Mouse (Mus musculus) megakaryocyte progenitor cell, adult 5-6 weeks (primary cell): Measurements from ENCODE around the gene Wwox. TPM values are rescaled to one million over a fixed set of nuclear protein-coding genes. Genes with fewer than 3 reads are reported as not detected.

Experiments
- ATAC-seq: replicated peaks from 2 replicates; pipeline ENCODE4 v1.8.0; 2016; ENCODE audit warnings: mild to moderate bottlenecking, moderate TSS enrichment, inconsistent platforms; ENCODE audit not compliant: poor library complexity
- total RNA-seq, 2 experiments: library from RNA; stranded (forward) in 1 of 2; stranded (reverse) in 1 of 2; fragments of 157-497, 149-512 nt in 1 of 2; fragments of 200-1000 nt in 1 of 2; gene quantifications; 2 replicates each; pipeline versions ENCODE4 v1.2.3 to v1.2.4; 2015 to 2017

The Wwox gene
- total RNA-seq, 2 experiments from 2014 or later: 11.2 to 11.3 TPM

DNA sequence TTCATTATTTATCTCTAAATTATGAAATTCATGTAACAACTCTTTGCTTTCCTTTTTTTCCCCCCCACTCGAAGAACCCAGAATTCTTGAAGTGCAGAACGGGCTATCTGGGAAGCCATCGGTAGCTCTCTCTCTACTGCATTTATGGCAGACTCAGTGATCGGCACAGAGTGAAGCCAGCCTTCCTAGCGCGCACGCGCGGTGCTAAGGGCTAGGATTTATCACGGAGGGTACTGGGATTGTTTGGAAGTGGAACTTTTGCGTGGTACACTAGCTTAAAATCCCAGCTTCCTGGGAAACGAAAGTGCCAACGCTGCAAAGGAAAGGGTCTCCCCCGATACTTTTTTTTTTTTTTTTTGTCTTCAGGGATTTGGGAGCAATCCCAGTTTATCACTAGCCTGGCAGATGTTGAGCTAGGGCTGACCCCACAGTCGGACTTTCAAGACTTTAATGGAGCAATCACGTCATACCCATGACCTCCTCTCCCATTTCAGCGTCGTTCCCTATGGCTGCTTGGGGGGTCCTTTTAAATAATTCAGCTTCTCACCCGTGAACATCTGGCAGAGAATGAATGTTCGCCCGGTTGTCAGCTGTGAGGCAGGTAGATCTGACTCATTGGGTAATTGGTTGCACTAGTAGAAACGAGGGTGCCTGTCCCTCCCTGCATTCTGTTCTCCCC lies 810.4 kb downstream of the Wwox start:
- ATAC-seq: no peak

DNA sequence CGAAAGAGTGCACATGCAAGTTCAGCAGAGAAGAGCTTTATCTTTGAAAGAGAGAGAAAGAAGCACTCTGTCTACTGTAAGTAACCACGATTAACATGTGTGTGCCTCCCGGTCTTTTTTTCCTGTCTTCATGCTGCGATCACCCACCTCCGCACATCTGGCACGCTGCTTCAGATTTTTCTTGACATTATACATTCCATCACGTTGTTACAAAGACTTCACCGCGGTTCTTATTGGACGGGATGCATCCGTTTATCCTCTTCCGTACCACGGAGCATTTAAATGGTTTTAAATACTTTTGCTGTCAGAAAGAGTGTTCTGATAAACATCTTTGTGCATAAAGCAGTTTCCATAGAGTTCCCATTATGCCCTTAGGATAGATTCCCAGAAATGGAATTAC lies 816.1 kb downstream of the Wwox start:
- no peak for ATAC-seq

DNA sequence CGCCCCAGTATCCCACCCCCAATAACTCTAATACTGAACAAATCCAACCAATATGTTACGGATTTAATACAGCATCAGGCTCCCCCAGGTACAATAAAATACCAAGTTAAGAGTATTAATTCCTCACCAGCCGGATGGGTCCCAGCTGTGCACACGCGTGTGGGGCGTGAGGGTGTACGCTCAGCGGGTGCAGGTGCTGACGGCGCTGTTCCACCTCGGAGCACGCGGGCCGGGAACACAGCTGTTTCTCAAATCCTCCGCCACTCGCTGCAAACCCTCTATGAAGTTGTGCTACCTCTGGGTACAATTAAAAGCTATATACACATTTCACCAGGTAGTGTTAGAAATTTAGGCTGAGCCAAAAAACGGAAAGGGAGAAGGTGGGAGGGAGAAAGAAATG lies 818.0 kb downstream of the Wwox start:
- ATAC-seq: no peak

DNA sequence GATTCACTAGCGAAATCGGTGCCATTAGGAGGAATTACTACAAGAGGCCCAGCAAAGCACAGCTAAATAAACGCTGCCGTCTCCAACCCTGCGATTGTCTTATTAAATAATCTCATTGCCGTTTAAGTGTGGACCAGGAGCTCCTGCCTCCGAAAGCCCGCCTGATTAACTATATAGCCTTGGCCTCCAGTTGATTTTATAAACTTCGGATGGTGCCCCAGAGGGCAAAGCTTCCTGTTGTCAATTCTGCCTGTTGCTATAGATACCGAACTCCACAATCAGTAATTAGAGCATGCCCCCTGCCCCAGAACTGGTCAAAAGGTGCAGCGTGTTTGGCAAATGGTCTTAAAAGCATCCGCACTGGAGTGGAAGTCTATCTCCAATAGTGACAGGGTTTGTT lies 820.4 kb downstream of the Wwox start:
- no peak for ATAC-seq

DNA sequence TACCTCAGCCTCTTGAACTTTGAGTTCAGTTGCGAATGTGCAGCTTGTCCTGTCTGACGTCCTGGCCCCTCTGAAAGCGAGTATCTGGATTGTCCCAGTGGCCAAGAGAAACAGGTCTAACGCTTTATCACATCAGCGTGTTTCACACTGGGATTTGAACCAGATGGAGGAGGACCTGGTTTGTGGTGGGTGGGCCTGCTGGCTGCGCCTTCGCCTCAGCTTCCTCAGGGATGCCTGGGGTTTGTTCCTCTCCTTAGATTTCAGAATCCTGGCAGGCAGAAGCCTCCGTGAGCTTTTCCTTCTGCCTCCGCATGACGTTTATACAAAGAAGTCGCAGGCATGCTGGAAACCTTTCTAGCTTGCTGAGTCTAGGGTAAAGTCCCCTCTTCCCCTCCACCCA lies 827.7 kb downstream of the Wwox start:
- no peak for ATAC-seq

DNA sequence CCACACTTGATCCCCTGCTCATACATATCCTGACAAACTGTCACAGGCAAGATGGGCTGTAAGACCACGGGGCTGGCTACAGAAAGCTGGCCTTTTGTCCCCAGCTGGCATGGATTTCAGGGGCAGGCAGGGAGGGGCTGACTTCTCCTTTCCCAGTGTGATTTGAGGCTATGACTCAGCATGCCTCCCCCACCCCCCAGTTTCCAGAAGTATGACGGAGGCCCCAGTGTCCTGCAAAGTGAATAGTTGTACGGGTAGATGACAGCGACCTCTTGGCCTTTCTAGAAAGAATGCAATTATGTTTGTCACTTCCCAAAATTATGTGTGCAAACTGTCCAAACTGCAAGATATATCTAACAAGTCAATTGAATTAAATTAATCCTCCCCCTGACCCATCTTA lies 830.1 kb downstream of the Wwox start:
- ATAC-seq: peak; percentile 93

DNA sequence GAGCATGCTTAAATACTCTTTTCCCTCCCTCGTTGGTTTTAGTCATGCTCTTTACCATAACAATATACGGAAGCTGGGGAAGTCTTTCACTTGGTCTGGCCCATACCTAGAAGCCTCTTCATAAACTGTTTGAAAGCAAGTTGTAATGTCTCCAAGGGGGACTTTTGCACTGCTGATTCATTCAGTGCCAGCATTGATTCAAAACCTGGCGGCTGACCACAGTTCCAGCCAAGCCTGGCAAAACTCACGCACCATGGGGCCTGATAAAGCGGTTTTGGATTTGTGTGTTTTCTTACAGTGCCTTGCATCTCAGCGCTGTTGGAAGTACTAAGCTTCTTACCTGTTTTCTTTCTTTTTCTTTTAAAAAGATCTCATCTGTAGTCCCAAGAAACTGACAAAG lies 834.5 kb downstream of the Wwox start:
- no peak for ATAC-seq

DNA sequence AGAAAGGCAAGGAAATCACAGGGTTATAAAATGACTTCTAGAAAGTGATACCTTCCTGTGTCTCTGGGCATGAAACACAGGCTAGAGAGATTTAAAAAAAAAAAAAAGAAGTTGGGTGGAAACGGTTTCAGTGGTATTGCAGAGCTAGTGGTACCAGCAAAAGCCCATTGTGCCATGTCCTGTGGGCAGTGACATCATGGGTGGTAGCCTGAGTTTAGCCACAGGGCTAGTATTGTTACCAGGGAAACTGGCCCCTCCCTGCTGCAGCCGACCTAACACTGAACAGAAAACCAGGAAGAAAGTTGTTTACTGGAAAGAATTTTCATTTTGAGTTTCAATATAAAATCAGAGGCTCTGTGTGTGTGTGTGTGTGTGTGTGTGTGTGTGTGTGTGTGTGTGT lies 836.8 kb downstream of the Wwox start:
- ATAC-seq: peak; percentile 100

DNA sequence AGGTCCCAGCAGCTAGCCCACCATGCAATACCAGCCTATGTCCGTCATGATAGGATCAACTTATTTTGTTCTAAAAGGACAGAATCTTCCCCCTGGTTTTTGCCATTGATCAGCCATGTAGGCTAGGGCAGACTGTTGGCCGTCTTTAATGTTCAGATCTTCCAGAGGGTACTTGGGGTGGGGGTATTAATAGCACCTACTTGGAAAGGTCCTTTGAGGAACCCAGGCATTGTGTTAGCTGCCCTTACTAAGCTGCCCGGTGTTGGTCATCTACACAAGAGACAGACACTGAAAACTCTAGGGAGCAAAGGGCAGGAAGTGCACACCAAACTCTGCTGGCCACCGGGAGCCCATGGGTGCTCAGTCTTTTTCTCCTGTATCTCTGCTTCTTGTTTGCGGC lies 838.8 kb downstream of the Wwox start:
- no peak for ATAC-seq

DNA sequence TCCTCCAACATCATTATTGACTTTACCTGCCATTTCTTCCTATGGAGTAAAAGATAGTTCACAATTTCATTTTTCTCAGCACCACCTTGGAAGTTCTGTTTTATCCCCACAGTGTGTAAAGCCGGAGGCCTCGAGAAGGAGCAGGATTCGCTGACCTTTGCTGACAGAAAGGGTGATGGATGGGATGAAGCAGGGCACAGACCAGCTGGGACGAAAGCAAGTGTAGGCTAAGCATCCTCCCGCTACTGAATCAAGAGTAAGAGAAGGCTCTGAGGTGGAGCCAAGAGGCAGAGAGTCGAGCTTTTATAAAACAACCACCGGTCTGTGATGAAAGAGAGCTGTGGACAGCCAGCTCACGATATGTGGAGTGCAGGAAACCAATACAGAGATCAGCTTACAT lies 850.8 kb downstream of the Wwox start:
- no peak for ATAC-seq

DNA sequence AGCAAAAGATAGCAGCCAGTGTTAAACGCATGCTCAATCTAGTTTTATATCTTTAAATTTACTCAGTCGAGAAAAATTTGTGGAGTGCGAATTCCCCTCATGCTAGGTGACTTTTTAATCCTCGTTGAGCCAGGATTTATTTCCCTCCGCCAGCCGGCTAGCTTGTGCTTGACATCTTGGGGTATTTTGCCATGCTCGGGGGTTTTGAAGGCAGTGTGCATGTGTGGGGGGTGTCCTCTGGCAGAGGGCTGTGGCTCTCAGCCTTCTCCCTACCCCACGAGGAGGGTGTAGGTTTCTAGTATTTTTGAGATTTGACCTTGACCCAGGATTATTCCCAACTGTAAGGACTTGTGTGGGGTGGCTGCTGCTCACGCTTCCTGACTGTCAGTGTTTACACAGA lies 857.3 kb downstream of the Wwox start:
- no peak for ATAC-seq

DNA sequence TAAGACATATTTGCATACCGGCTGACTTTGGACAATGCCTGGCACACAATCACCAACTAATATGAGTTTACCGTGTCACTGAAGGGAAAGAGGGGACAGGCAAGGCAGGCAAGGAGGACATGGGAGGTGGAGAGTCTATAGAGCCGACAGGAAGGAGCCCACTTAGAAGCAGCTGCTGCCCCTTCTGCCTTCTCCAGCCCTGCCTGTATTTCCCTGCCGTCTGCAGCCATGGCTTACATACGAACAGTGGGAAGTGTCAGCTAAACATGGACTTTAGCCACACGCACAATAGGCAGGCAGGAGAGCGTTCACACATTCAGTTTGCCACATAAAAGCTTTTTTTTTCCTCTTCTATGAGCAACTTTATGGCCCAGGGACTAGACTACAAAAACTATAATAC lies 863.0 kb downstream of the Wwox start:
- no peak for ATAC-seq

DNA sequence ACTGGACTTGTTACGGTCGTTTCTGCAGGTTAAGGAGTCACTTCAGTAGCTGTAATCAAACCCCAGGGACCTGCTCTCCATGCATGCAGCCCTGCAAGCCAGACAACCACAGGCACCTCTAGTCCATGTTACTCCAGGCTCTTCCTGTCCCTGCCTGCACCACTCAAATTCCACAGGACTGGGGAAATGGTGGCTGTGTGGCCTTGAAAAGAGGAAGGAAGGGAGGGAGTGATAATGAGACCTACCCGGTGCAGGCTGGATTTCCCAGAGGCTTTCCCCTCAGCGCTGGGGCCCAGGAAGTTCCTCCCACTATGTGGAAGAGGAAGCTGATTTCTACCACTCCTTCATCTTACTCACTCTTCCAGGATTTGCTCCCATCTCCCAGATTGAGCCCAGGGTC lies 868.0 kb downstream of the Wwox start:
- ATAC-seq: peak; percentile 94

DNA sequence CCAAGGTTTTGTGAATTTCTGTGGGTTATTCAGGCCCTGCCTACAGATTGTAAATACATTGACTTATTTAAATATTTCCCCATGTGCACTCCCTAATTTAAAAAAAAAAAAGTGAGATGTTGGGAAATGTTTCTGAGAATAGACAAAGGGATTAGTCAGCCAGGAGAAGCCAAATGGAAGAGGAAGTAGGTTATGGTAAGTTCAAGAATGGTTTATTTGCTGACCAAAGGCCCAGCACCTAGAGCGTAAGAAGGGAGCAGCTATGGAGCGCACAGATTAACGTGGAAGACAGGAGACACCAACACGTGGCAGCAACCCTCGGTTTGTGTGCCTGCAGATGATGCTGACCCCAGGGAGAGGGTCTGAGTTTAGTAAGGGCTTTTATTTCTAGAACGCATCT lies 871.5 kb downstream of the Wwox start:
- ATAC-seq: peak; percentile 40; the same call in 1 of the 2 replicates

DNA sequence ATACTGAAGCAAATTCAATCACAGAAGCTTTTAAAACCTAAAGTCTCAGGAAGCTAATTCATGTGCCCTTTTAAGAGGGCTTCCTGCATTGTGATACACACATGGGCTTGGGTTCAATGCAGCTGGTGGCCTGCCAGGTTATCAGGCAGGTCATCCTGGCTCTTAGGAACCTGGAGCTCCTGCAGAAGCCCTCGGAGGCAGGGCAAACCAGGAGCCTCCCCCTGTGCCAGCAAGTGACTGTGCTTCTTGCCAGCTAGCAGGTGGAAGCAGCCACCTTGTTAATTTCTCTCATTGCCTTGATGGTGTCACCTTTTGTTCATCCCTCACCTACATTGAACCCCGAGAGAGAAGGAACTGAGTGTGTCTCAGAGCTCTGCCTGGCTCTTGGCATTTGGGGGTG lies 872.9 kb downstream of the Wwox start:
- no peak for ATAC-seq

DNA sequence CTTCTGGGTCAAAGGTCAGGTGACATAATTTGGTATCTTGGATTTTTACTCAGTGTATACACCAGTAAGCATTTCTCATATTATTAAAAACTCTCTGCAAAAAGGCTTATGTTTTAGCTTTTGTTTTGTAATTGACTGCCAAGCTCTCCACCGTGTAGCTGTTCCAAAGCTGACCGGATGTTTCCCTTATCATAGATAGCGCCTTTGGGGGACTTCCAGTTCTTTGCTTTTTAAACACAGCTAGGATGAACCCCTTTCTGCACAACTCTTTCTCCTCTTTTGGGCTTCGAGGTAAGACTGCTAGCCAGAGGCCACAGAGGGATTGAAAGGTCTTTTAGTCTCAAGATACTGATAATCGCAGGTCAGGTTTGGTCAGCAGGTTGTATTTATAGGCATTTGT lies 883.0 kb downstream of the Wwox start:
- no peak for ATAC-seq

DNA sequence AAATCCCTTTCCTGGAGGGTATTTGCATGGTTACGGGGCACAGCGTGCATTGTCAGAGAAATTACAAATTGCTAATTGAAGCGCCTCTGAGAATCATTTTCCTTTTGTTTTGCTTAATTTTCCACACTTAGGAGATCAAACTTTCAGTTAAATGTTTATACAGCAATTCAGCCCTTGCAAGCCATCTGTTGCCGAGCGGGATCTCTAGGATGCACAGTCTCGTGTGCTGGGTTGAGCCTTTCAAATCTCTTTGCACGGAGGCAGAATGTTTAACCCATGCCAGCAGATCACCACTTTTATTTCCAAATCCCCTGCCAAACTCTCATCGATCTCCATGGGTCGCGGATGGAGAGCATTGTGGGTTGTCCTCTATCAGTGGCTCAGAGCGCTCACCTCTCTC lies 891.2 kb downstream of the Wwox start:
- no peak for ATAC-seq

DNA sequence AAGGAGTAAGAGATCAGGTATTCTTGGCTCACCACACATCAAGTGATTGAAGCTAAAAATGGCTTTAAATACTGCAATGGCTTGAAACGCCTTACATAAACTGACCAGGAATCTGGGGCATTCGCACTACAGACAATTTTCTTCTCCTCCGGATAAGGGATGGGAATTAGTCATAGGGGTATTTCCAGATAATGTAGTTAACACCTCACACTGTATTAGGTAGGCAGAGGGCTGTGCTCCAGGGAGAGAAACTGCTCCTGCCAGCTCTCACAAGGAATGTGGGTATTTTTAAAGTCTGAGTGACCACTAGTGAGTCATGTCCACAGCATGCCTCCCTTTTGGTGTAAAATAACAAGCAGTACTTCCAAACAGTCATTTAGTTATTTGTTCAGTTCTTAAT lies 894.5 kb downstream of the Wwox start:
- no peak for ATAC-seq

DNA sequence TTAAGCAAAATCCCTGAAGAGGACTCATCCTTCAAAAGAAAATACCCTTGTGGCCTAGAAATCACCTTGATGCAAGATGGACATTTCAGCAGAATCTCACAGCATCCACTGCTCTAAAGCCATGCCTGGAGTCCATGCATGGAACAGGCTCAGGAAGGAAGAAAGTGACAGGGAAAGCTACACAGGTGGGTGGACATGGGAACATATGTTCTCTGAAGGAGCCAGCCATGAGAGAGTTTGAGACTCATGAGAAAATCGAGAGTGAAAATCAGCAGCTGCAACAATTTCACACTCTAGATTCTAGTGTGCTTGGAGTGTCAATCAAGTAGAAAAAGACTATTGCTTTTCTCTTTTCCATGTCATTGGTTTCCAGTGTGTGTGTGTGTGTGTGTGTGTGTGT lies 896.9 kb downstream of the Wwox start:
- no peak for ATAC-seq

DNA sequence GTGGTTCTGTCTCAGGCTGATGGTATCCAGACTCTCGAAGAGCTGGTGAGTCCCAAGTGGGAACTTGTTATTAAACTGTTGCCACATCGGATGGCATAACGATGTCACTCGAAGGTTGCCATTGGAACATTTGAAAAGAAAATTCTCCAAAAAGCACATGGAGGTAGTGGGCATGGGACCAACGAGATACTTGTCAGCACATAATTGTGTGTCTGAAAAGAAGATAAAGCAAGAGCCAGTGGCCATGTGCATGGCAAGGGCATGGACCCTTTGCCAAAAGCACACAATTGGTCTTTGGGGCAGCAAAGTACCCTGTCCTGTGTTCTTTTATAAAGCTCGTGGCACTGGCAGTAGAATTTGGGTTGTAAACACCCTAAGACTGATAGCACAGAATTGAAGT lies 909.2 kb downstream of the Wwox start:
- ATAC-seq: no peak

DNA sequence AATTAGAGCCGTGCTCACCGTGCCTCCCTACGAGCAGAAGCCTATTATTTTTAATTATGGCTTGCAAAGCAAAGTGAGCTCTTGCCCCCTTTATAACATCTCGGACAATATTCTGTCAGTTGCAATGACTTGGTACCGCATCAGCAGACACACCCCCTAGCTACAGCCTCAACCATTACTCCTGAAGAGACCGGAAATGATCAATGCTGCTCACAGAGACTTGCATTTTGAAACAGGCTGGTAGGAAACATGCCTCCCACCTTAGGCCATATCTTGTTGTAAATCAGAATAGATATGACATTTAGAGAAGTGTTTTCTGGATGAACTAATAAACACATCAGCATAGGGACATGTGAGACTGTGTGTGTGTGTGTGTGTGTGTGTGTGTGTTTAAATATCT lies 911.3 kb downstream of the Wwox start:
- ATAC-seq: no peak

DNA sequence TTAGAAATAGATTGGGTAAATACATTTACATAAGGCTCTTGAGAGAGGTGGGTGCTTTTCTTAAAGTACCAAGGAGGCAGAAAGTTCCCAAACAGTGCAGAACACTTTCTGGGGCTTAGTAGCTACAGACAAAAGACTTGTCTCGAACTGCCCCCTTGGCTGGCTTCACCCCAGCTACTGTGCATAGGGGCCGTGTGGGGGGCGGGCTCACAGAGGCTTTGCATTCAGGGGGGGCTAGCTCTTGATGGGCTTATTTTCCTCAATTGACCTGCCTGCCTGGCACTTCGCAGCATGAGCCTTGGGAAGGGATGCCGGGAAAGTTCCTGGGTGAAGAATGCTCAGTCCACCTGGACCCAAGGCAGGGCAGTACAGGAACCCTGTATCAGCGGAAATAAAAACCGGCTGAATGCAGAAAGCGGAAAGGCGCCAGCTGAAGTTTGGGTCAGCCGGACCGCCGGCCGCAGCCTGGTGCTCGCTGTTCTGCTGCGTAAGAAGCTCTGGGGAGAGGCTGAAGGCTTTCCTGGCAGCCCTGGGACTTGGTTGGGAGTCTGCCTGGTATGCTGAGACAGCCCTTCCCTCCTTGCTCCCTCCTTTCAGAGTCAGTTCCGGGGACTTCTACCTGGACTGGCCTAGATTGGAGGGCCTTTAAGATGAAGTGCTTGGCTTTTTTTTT lies 918.3 kb downstream of the Wwox start:
- ATAC-seq: no peak

DNA sequence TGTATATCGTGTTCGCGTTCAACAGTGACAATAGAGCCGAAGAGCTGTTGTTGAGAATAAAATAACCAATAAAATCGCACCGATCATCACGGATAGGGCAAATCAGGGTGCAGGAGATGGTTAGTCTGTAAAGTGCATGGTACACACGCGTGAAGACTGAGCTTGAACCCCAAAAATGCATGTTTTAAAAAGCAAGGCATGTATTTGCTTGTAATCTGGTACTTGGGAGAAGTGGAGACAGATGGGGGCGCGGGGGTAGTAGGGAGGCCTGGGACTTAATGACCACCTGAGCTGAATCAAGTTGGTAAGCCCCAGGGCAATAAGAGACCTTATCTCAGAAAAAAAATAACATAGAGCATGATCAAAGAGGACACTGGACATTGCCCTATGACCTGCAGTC lies 919.0 kb downstream of the Wwox start:
- ATAC-seq: no peak
